Mouse (Mus musculus) forebrain, embryonic 11.5 days (tissue): ENCODE results near the gene 1600012H06Rik. TPM values are rescaled to one million over a fixed set of nuclear protein-coding genes. Genes with fewer than 3 reads are reported as not detected.

Source experiments
- ATAC-seq: fragments of 200-750 bp; cut with Nextera tagmentation; replicated peaks from 2 replicates; pipeline ENCODE4 v1.8.0; 2017; ENCODE audit warnings: moderate TSS enrichment; ENCODE audit not compliant: low FRiP score
- DNase-seq: peaks from one replicate; pipeline ENCODE4 v3.0.0-alpha.2; 2017; ENCODE audit warnings: low spot score
- H3K27ac ChIP-seq: fragments of 300-500 bp; sonication (generic); 2 replicates; pipeline ENCODE4 v1.5.1; 2014; ENCODE audit warnings: low read depth, low read length
- H3K27me3 ChIP-seq: fragments of 300-500 bp; sonication (generic); 2 replicates; pipeline ENCODE4 v1.6.1; 2014; ENCODE audit warnings: mild to moderate bottlenecking, low read length, mixed read lengths; ENCODE audit not compliant: control insufficient read depth, insufficient read depth
- H3K36me3 ChIP-seq: fragments of 300-500 bp; sonication (generic); 2 replicates; pipeline ENCODE4 v1.6.1; 2014; ENCODE audit warnings: mild to moderate bottlenecking, low read length, moderate library complexity, mixed read lengths; ENCODE audit not compliant: control insufficient read depth, insufficient read depth
- H3K4me1 ChIP-seq: fragments of 300-500 bp; sonication (generic); replicated peaks from 2 replicates; pipeline ENCODE4 v1.6.1; 2014; ENCODE audit warnings: low read length, mixed read lengths; ENCODE audit not compliant: control insufficient read depth, insufficient read depth
- H3K4me2 ChIP-seq: fragments of 300-500 bp; sonication (generic); 2 replicates; pipeline ENCODE4 v1.6.1; 2014; ENCODE audit warnings: low read depth, mild to moderate bottlenecking, low read length, moderate library complexity, mixed read lengths; ENCODE audit not compliant: severe bottlenecking
- H3K4me3 ChIP-seq: fragments of 300-500 bp; sonication (generic); 2 replicates; pipeline ENCODE4 v1.5.1; 2014; ENCODE audit warnings: low read depth, low read length
- H3K9ac ChIP-seq: fragments of 300-500 bp; sonication (generic); 2 replicates; pipeline ENCODE4 v1.6.1; 2014; ENCODE audit warnings: low read length
- H3K9me3 ChIP-seq: fragments of 300-500 bp; sonication (generic); 2 replicates; pipeline ENCODE4 v1.6.1; 2016; ENCODE audit warnings: low read length, mixed read lengths; ENCODE audit not compliant: control insufficient read depth
- WGBS: fragments of 180-500 bp; shearing (Covaris S2); extraction: QIAGEN DNeasy Blood & Tissue Kit; methylation state at CpG from one replicate; pipeline ENCODE4 v1.1.7; 2014; 5-methylcytosine and 5-hydroxymethylcytosine counted together
- polyA plus RNA-seq: library from polyadenylated mRNA; unstranded; fragments of >200 nt; fragmentation: Nextera tagmentation; extraction: Ambion mirVana; gene quantifications from 2 replicates; pipeline ENCODE4 v1.2.1, GENCODE M21; 2014

1600012H06Rik gene
- polyA plus RNA-seq, 1 experiment from 2014 or later = 29.5 TPM

GRCm38 (mm10) chr17:14909331-14909730 lies 33.7 kb upstream of the 1600012H06Rik start:
- no peak overlapping the region for H3K4me3 ChIP-seq
- DNase-seq = no peak
- H3K27me3 ChIP-seq = no peaks in the 10 kb centered on the region
- no peak overlapping the region for H3K4me2 ChIP-seq
- H3K9me3 ChIP-seq = no peaks in the 10 kb centered on the region
- no peaks in the 10 kb centered on the region for H3K36me3 ChIP-seq
- WGBS = 82% methylated on average over 5 of the region's 5 CpGs
- ATAC-seq = no peak
- no peaks in the 10 kb centered on the region for H3K4me1 ChIP-seq
- H3K27ac ChIP-seq = no peak overlapping the region
- H3K9ac ChIP-seq = no peak overlapping the region

- Histone ChIP-seq H3K4me1 (no peaks in the 10 kb centered on the region), H3K4me2 (no peak overlapping the region), H3K4me3 (no peak overlapping the region), H3K36me3 (no peaks in the 10 kb centered on the region), H3K27me3 (no peaks in the 10 kb centered on the region), H3K9ac (no peak overlapping the region), H3K9me3 (no peaks in the 10 kb centered on the region), H3K27ac (no peak overlapping the region)
- ATAC-seq (no peak), DNase-seq (no peak)
- 92% methylated on average over 5 of the region's 5 CpGs for WGBS
Measured at GRCm38 (mm10) chr17:14910771-14911170, 32.2 kb upstream of the 1600012H06Rik start.

- no peak overlapping the region for H3K4me2 ChIP-seq
- no peak for DNase-seq
- no peaks in the 10 kb centered on the region for H3K36me3 ChIP-seq
- no peak overlapping the region for H3K27ac ChIP-seq
- no peak overlapping the region for H3K4me3 ChIP-seq
- H3K4me1 ChIP-seq = no peaks in the 10 kb centered on the region
- no peak for ATAC-seq
- no peaks in the 10 kb centered on the region for H3K9me3 ChIP-seq
- no peaks in the 10 kb centered on the region for H3K27me3 ChIP-seq
- no peak overlapping the region for H3K9ac ChIP-seq
- WGBS = 51% methylated on average over 6 of the region's 6 CpGs
Measured at GRCm38 (mm10) chr17:14912420-14912819, 30.6 kb upstream of the 1600012H06Rik start.

- no peak for DNase-seq
- 87% methylated on average over 8 of the region's 8 CpGs for WGBS
- H3K27ac ChIP-seq = no peak overlapping the region
Measured at GRCm38 (mm10) chr17:14912981-14913380, 30.0 kb upstream of the 1600012H06Rik start.

GRCm38 (mm10) chr17:14914401-14914800 lies 28.6 kb upstream of the 1600012H06Rik start:
- Histone ChIP-seq H3K27me3 (no peaks in the 10 kb centered on the region), H3K27ac (no peak overlapping the region), H3K4me1 (no peaks in the 10 kb centered on the region), H3K9ac (no peak overlapping the region), H3K4me3 (no peak overlapping the region), H3K9me3 (no peaks in the 10 kb centered on the region), H3K4me2 (no peak overlapping the region), H3K36me3 (no peaks in the 10 kb centered on the region)
- ATAC-seq (no peak), DNase-seq (no peak)
- 84% methylated on average over 4 of the region's 4 CpGs for WGBS

More at GRCm38 (mm10) chr17:14912981-14913380, 30.0 kb upstream of the 1600012H06Rik start:
- Histone ChIP-seq H3K4me3 (no peak overlapping the region), H3K27me3 (no peaks in the 10 kb centered on the region), H3K4me2 (no peak overlapping the region), H3K36me3 (no peaks in the 10 kb centered on the region), H3K4me1 (no peaks in the 10 kb centered on the region), H3K9me3 (no peaks in the 10 kb centered on the region), H3K9ac (no peak overlapping the region)
- ATAC-seq = no peak

GRCm38 (mm10) chr17:14917866-14918265 lies 25.1 kb upstream of the 1600012H06Rik start:
- Histone ChIP-seq H3K9me3 (no peaks in the 10 kb centered on the region), H3K4me1 (no peaks in the 10 kb centered on the region), H3K36me3 (no peaks in the 10 kb centered on the region), H3K4me2 (no peak overlapping the region), H3K9ac (no peak overlapping the region), H3K27ac (no peak overlapping the region), H3K27me3 (no peaks in the 10 kb centered on the region), H3K4me3 (no peak overlapping the region)
- ATAC-seq (no peak), DNase-seq (no peak)
- 91% methylated on average over 8 of the region's 8 CpGs for WGBS

GRCm38 (mm10) chr17:14921582-14921981 lies 21.4 kb upstream of the 1600012H06Rik start:
- H3K9me3 ChIP-seq = no peaks in the 10 kb centered on the region
- no peaks in the 10 kb centered on the region for H3K4me1 ChIP-seq
- ATAC-seq (no peak), DNase-seq (no peak)
- no peaks in the 10 kb centered on the region for H3K27me3 ChIP-seq
- no peaks in the 10 kb centered on the region for H3K36me3 ChIP-seq
- 81% methylated on average over 6 of the region's 6 CpGs for WGBS
- no peak overlapping the region for H3K27ac ChIP-seq
- no peak overlapping the region for H3K9ac ChIP-seq
- no peak overlapping the region for H3K4me2 ChIP-seq
- no peak overlapping the region for H3K4me3 ChIP-seq

GRCm38 (mm10) chr17:14927644-14928218 lies 15.3 kb upstream of the 1600012H06Rik start:
- no peak overlapping the region for H3K9ac ChIP-seq
- no peaks in the 10 kb centered on the region for H3K9me3 ChIP-seq
- ATAC-seq = no peak
- H3K27me3 ChIP-seq = no peaks in the 10 kb centered on the region
- no peak overlapping the region for H3K4me3 ChIP-seq
- 85% methylated on average over 8 of the region's 8 CpGs for WGBS
- no peaks in the 10 kb centered on the region for H3K36me3 ChIP-seq
- no peak for DNase-seq
- no peak overlapping the region for H3K4me2 ChIP-seq
- H3K27ac ChIP-seq = no peak overlapping the region
- no peaks in the 10 kb centered on the region for H3K4me1 ChIP-seq

GRCm38 (mm10) chr17:14928631-14929030 lies 14.4 kb upstream of the 1600012H06Rik start:
- Histone ChIP-seq H3K36me3 (no peaks in the 10 kb centered on the region), H3K9ac (no peak overlapping the region), H3K4me3 (no peak overlapping the region), H3K27me3 (no peaks in the 10 kb centered on the region), H3K4me2 (no peak overlapping the region), H3K27ac (no peak overlapping the region), H3K4me1 (no peaks in the 10 kb centered on the region), H3K9me3 (no peaks in the 10 kb centered on the region)
- no peak for ATAC-seq
- WGBS = 65% methylated on average over 5 of the region's 5 CpGs
- DNase-seq = no peak
